Mouse (Mus musculus) neural tube, embryonic 12.5 days (tissue): ENCODE data around the gene Pick1. TPM values are rescaled to one million over a fixed set of nuclear protein-coding genes. Genes with fewer than 3 reads are reported as not detected.
"Not testable (repeated sequence)": the region's sequence is repeated elsewhere in the genome, so short reads cannot be mapped to it uniquely, and the experiment has no call there.

Experiments used
- ATAC-seq: fragments of 200-750 bp; cut with Nextera tagmentation; 2 replicates; pipeline ENCODE4 v1.8.0; 2017; ENCODE audit warnings: low read depth, mild to moderate bottlenecking, moderate TSS enrichment, moderate library complexity; ENCODE audit not compliant: low FRiP score
- H3K27ac ChIP-seq: fragments of 300-500 bp; sonication (generic); 2 replicates; pipeline ENCODE4 v1.5.1; 2016
- H3K27me3 ChIP-seq: fragments of 300-500 bp; sonication (generic); replicated peaks from 2 replicates; pipeline ENCODE4 v1.6.1; 2016; ENCODE audit warnings: mild to moderate bottlenecking
- H3K36me3 ChIP-seq: fragments of 300-500 bp; sonication (generic); 2 replicates; pipeline ENCODE4 v1.6.1; 2016; ENCODE audit warnings: mild to moderate bottlenecking
- H3K4me1 ChIP-seq: fragments of 300-500 bp; sonication (generic); 2 replicates; pipeline ENCODE4 v1.6.1; 2016
- H3K4me2 ChIP-seq: fragments of 300-500 bp; sonication (generic); replicated peaks from 2 replicates; pipeline ENCODE4 v1.6.1; 2016; ENCODE audit warnings: mild to moderate bottlenecking
- H3K4me3 ChIP-seq: fragments of 300-500 bp; sonication (generic); 2 replicates; pipeline ENCODE4 v1.5.1; 2016
- H3K9ac ChIP-seq: fragments of 300-500 bp; sonication (generic); 2 replicates; pipeline ENCODE4 v1.6.1; 2016; ENCODE audit warnings: mild to moderate bottlenecking
- H3K9me3 ChIP-seq: fragments of 300-500 bp; sonication (generic); 2 replicates; pipeline ENCODE4 v1.6.1; 2016; ENCODE audit warnings: mild to moderate bottlenecking
- WGBS: fragments of 180-500 bp; shearing (Covaris S2); methylation state at CpG from one replicate; pipeline ENCODE4 v1.1.7; 2016; 5-methylcytosine and 5-hydroxymethylcytosine counted together
- polyA plus RNA-seq: library from polyadenylated mRNA; unstranded; fragments of >200 nt; fragmentation: Nextera tagmentation; extraction: Ambion mirVana; gene quantifications from 2 replicates; pipeline ENCODE4 v1.2.1, GENCODE M21; 2016

Pick1 gene
- polyA plus RNA-seq, 1 experiment from 2014 or later: 78.2 TPM

- H3K9me3 ChIP-seq: no peaks in the 10 kb centered on the region
- peak; percentile 67 for ATAC-seq
- H3K36me3 ChIP-seq: no peaks in the 10 kb centered on the region
- no peak overlapping the region for H3K9ac ChIP-seq
- H3K4me3 ChIP-seq: no peak overlapping the region
- peaks cover 28% of the 10 kb centered on the region for H3K4me1 ChIP-seq
- 31% methylated on average over 10 of the region's 10 CpGs for WGBS
- no peaks in the 10 kb centered on the region for H3K27me3 ChIP-seq
- peak overlapping the region; percentile 20 for H3K4me2 ChIP-seq
- peak overlapping the region; percentile 18; the same call in 1 of the 2 replicates for H3K27ac ChIP-seq
Measured at GRCm38 (mm10) chr15:79202575-79202974, 26.4 kb upstream of the Pick1 start.

- Histone ChIP-seq H3K27me3 (no peaks in the 10 kb centered on the region), H3K4me1 (0 out of 2 replicates have a peak, but pooled peaks cover 5% of the 10 kb centered on the region), H3K4me3 (no peak overlapping the region), H3K4me2 (no peak overlapping the region), H3K27ac (no peak overlapping the region), H3K9me3 (no peaks in the 10 kb centered on the region), H3K9ac (no peak overlapping the region), H3K36me3 (no peaks in the 10 kb centered on the region)
- 72% methylated on average over 6 of the region's 6 CpGs for WGBS
- ATAC-seq: no peak
Measured at GRCm38 (mm10) chr15:79208211-79208610, 20.8 kb upstream of the Pick1 start.

- Histone ChIP-seq H3K36me3 (no peaks in the 10 kb centered on the region), H3K9me3 (no peaks in the 10 kb centered on the region), H3K27me3 (no peaks in the 10 kb centered on the region), H3K9ac (no peak overlapping the region), H3K4me3 (no peak overlapping the region), H3K4me1 (0 out of 2 replicates have a peak, but pooled peaks cover 2% of the 10 kb centered on the region), H3K27ac (no peak overlapping the region), H3K4me2 (no peak overlapping the region)
- no peak for ATAC-seq
- WGBS: 70% methylated on average over 27 of the region's 27 CpGs
Measured at GRCm38 (mm10) chr15:79208758-79209439, 20.1 kb upstream of the Pick1 start.

GRCm38 (mm10) chr15:79210357-79210756 is 18.6 kb upstream of the Pick1 start:
- Histone ChIP-seq H3K4me3 (no peak overlapping the region), H3K9ac (no peak overlapping the region), H3K4me1 (0 out of 2 replicates have a peak, but pooled peaks cover 2% of the 10 kb centered on the region)

DNA sequence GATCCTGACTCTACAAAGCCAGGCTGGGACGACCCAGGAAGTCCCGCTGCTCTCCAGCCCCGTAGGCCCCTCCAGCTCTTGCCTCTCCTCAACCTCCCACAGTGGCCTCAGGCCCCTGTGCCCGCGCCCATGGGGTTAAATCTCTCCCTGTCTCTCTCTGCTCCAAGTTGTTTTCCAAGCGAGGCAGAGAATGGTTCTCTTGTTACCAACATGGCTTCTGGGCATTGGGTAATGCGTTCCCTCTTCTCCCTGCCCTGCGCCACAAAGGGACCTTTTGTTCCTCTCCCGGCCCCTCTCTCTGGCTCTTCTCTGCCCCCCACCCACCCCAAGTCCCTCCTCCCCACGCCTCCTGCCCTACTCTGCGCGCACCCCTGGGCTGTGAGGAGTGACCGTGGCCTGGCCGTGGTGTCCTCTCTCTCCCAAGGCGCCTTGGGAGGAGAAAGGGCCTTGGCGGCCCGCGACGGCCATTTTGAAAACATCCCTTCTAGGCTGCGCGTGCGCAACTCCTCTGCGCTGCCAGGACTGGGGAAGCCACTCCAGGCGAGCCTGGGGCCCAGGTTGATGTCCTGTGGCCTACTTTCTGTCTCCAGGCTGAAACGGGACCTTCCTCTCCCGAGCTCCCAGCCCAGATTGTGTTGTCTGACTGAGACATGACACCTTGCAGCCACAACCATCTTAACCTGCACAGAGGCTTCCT is 16.1 kb upstream of the Pick1 start:
- 83% methylated on average over 26 of the region's 26 CpGs for WGBS
- Histone ChIP-seq H3K9ac (no peak overlapping the region), H3K4me1 (0 out of 2 replicates have a peak, but pooled peaks cover 2% of the 10 kb centered on the region), H3K27me3 (no peaks in the 10 kb centered on the region), H3K4me2 (no peak overlapping the region), H3K9me3 (no peaks in the 10 kb centered on the region), H3K36me3 (no peaks in the 10 kb centered on the region), H3K27ac (no peak overlapping the region; the same call in 1 of the 2 replicates), H3K4me3 (no peak overlapping the region)
- no peak for ATAC-seq

More at GRCm38 (mm10) chr15:79210357-79210756, 18.6 kb upstream of the Pick1 start:
- ATAC-seq: no peak
- Histone ChIP-seq H3K9me3 (no peaks in the 10 kb centered on the region), H3K27ac (no peak overlapping the region), H3K27me3 (no peaks in the 10 kb centered on the region), H3K36me3 (no peaks in the 10 kb centered on the region), H3K4me2 (no peak overlapping the region)
- WGBS: 74% methylated on average over 2 of the region's 2 CpGs

DNA sequence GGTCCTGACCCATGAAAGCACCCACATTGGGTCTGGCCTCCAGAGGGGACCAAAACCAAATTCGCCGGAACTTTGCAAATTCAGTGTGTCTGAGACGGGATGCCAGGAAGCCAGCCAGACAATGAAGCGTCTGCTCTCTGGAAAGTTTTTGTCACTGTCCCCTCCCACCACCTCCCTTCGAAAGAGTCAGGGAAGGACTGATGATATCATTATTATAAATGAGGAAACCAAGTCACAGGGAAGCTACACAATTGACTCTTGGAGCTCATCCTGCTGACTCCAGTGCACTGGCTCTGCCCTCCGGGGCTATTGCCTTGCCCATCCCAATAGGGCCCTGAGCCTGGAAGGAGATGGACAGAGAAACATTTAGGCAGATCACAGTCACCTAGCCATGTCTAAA is 15.4 kb upstream of the Pick1 start:
- WGBS: 71% methylated on average over 6 of the region's 6 CpGs
- no peak overlapping the region for H3K4me2 ChIP-seq
- H3K9me3 ChIP-seq: no peaks in the 10 kb centered on the region
- no peak overlapping the region for H3K4me3 ChIP-seq
- no peaks in the 10 kb centered on the region for H3K36me3 ChIP-seq
- no peak overlapping the region for H3K27ac ChIP-seq
- 0 out of 2 replicates have a peak, but pooled peaks cover 2% of the 10 kb centered on the region for H3K4me1 ChIP-seq
- ATAC-seq: no peak
- no peak overlapping the region for H3K9ac ChIP-seq
- H3K27me3 ChIP-seq: no peaks in the 10 kb centered on the region

DNA sequence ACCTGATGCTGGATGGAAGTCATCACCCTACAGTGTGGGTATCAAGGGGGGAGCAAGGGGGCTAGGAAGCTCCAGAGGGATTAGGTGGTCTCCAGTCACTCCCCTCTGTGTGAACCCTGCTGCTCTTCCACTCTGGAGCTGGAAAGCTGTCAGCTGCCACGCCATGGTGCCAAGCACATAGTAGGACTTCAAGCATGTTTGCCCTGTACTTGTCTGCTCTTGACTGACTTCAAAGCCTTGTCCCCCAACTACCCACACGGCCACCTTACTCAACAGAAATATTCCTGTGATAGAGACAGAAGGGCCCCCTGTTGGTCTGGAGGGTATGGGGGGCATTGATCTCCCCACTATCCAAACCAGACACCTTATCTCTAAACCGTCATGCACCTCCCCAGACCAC is 12.8 kb upstream of the Pick1 start:
- Histone ChIP-seq H3K27me3 (no peaks in the 10 kb centered on the region), H3K4me1 (peaks cover 8% of the 10 kb centered on the region), H3K4me2 (no peak overlapping the region), H3K36me3 (no peaks in the 10 kb centered on the region), H3K27ac (no peak overlapping the region), H3K4me3 (no peak overlapping the region), H3K9ac (no peak overlapping the region), H3K9me3 (no peaks in the 10 kb centered on the region)
- WGBS: 79% methylated on average over 3 of the region's 3 CpGs
- ATAC-seq: no peak

- H3K36me3 ChIP-seq: no peaks in the 10 kb centered on the region
- H3K9me3 ChIP-seq: no peaks in the 10 kb centered on the region
- H3K4me1 ChIP-seq: peaks cover 25% of the 10 kb centered on the region
- H3K4me3 ChIP-seq: no peak overlapping the region
- H3K27ac ChIP-seq: no peak overlapping the region
- H3K4me2 ChIP-seq: no peak overlapping the region
- 0% methylated on average over 1 of the region's 1 CpGs for WGBS
- ATAC-seq: no peak
- H3K9ac ChIP-seq: no peak overlapping the region
- H3K27me3 ChIP-seq: no peaks in the 10 kb centered on the region
Measured at GRCm38 (mm10) chr15:79219572-79219971, 9.4 kb upstream of the Pick1 start.

GRCm38 (mm10) chr15:79223641-79224040 is 5.3 kb upstream of the Pick1 start:
- ATAC-seq: no peak
- Histone ChIP-seq H3K4me1 (peaks cover 32% of the 10 kb centered on the region), H3K9me3 (no peaks in the 10 kb centered on the region), H3K36me3 (no peaks in the 10 kb centered on the region), H3K27ac (no peak overlapping the region), H3K9ac (no peak overlapping the region), H3K4me2 (0 out of 2 replicates have a peak overlapping the region, but pooled peaks have one; percentile 16), H3K4me3 (no peak overlapping the region), H3K27me3 (no peaks in the 10 kb centered on the region)
- WGBS: 2% methylated on average over 5 of the region's 5 CpGs

DNA sequence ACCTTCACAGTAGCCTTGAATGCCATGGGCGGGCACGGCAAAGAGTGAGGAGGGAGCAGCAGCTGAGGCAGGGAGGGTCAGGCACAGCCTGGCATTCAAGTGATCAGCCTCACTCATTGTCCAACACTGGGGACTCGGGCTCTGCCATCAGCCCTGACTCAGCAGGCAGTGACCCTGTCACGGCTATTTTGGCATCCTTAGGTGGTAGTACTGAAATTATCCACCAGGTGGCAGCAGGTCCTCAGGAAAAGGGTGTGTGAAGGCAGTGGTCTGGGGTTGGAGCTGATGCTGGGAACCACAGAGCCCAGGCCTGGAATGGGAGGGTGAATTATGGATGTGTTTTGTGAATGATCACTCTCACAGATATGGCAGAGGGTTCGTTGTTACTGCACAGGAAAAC is 4.3 kb upstream of the Pick1 start:
- no peak overlapping the region for H3K27ac ChIP-seq
- H3K9me3 ChIP-seq: no peaks in the 10 kb centered on the region
- 6% methylated on average over 5 of the region's 5 CpGs for WGBS
- H3K4me1 ChIP-seq: peaks cover 30% of the 10 kb centered on the region
- H3K4me2 ChIP-seq: peak overlapping the region; percentile 5; the same call in 1 of the 2 replicates
- no peaks in the 10 kb centered on the region for H3K36me3 ChIP-seq
- no peaks in the 10 kb centered on the region for H3K27me3 ChIP-seq
- no peak overlapping the region for H3K4me3 ChIP-seq
- ATAC-seq: peak; percentile 57; the same call in 1 of the 2 replicates
- no peak overlapping the region for H3K9ac ChIP-seq

- WGBS: 71% methylated on average over 2 of the region's 2 CpGs
Measured at GRCm38 (mm10) chr15:79225780-79226179, 3.2 kb upstream of the Pick1 start.

GRCm38 (mm10) chr15:79235268-79235667 is 6.3 kb downstream of the Pick1 start:
- Histone ChIP-seq H3K36me3 (peaks cover 75% of the 10 kb centered on the region), H3K27me3 (no peaks in the 10 kb centered on the region), H3K4me3 (no peak overlapping the region), H3K4me1 (peaks cover under 1% of the 10 kb centered on the region; the same call in 1 of the 2 replicates), H3K4me2 (no peak overlapping the region), H3K9me3 (no peaks in the 10 kb centered on the region), H3K9ac (no peak overlapping the region), H3K27ac (no peak overlapping the region)
- WGBS: 89% methylated on average over 9 of the region's 9 CpGs
- no peak for ATAC-seq

More at GRCm38 (mm10) chr15:79225780-79226179, 3.2 kb upstream of the Pick1 start:
- peaks cover 34% of the 10 kb centered on the region for H3K4me1 ChIP-seq
- H3K36me3 ChIP-seq, H3K9ac ChIP-seq, ATAC-seq, H3K4me2 ChIP-seq, H3K27me3 ChIP-seq, H3K27ac ChIP-seq, H3K4me3 ChIP-seq, H3K9me3 ChIP-seq: not testable (repeated sequence)
